Mouse (Mus musculus): ENCODE measurements around the gene Trip12. TPM values are rescaled to one million over a fixed set of nuclear protein-coding genes. Genes with fewer than 3 reads are reported as not detected.

The Trip12 gene
- polyA plus RNA-seq, 1 experiment = 8.7 TPM

DNA sequence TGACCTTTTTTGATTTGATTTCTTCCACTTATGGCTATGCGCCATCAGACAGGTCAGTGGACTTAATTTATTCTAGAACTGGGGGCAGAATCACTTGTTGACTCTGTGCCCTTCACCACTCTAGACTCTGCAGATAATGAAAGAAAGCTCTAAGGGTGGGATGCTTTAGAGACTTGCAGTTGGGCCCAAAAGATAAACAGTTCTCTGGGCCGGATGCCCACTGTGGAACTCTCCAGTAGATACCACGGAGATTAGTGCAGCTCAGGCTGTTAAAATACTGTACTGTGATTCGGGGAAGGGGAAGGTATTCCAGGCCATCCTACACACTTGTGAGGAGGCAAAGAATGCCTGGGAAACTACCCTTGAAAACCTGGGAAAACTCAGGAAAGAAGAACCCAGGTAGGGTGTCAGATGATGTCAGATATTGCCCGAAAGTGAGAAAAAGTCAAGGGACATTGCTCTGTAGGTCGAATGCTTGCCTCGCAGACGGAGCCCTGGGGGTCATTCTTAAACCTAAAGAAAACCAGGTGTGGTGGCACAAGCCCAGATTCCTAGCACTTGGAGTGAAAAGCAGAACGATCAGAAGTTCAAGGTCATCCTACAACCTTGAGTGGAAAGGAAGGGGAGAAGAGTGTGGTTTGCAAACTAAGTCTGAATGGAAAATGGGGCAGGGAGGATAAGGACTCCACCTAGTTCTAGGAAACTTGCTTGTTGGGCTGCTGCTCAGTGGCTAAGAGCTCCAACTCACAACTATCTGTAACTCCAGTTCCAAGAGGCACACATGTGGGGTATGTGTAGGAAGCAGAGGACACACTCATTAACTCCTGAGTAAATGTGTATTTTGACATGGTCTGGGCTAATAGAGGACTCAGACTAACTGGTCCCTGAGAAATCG, 20.3 kb upstream of the Trip12 start:
- no peaks in the 10 kb centered on the region for H3K27me3 ChIP-seq (ENCODE audit: control insufficient read depth, insufficient read depth, low read length)
- no peak overlapping the region for H3K4me3 ChIP-seq (ENCODE audit: low read depth, low read length)
- TF ChIP-seq POLR2A (IDR thresholded peaks at IDR 0.05; ENCODE audit: low read depth, low read length) (no peak), CTCF (IDR thresholded peaks at IDR 0.05; ENCODE audit: extremely low read depth, insufficient read length, insufficient replicate concordance, low read depth, low read length) (no peak)
- H3K4me1 ChIP-seq (ENCODE audit: control insufficient read depth, insufficient read depth, insufficient read length, low read length) = no peaks in the 10 kb centered on the region
- H3K36me3 ChIP-seq (ENCODE audit: control insufficient read depth, insufficient read depth, low read length) = no peaks in the 10 kb centered on the region
- no peak overlapping the region for H3K27ac ChIP-seq (ENCODE audit: insufficient read depth, low read depth, low read length)
- 72% methylated on average over 10 of the region's 10 CpGs for WGBS

DNA sequence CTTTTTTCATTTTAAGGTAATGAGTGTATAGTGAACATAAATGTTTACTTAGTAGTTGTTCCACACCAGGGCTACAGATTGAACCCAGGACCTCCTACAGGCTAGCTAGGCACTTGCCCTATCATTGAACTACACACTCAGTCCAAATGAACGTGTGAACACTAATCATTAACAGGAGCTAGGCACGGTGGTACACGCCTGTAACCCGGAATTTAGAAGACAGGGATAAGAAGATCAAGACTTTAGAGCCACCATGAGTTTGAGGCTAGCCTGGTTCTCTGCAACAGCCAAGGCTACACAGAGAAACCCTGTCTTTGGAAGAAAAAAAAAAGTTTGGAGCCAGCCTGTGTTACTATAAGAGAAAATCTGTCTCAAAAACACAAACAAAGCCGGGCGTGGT, 19.3 kb upstream of the Trip12 start:
- 73% methylated on average over 6 of the region's 6 CpGs for WGBS
- H3K27ac ChIP-seq (ENCODE audit: insufficient read depth, low read depth, low read length) = no peak overlapping the region
- H3K4me1 ChIP-seq (ENCODE audit: control insufficient read depth, insufficient read depth, insufficient read length, low read length) = no peaks in the 10 kb centered on the region
- no peaks in the 10 kb centered on the region for H3K36me3 ChIP-seq (ENCODE audit: control insufficient read depth, insufficient read depth, low read length)
- no peaks in the 10 kb centered on the region for H3K27me3 ChIP-seq (ENCODE audit: control insufficient read depth, insufficient read depth, low read length)
- no peak for TF ChIP-seq POLR2A (IDR thresholded peaks at IDR 0.05; ENCODE audit: low read depth, low read length)
- TF ChIP-seq CTCF (IDR thresholded peaks at IDR 0.05; ENCODE audit: extremely low read depth, insufficient read length, insufficient replicate concordance, low read depth, low read length) = no peak
- no peak overlapping the region for H3K4me3 ChIP-seq (ENCODE audit: low read depth, low read length)

DNA sequence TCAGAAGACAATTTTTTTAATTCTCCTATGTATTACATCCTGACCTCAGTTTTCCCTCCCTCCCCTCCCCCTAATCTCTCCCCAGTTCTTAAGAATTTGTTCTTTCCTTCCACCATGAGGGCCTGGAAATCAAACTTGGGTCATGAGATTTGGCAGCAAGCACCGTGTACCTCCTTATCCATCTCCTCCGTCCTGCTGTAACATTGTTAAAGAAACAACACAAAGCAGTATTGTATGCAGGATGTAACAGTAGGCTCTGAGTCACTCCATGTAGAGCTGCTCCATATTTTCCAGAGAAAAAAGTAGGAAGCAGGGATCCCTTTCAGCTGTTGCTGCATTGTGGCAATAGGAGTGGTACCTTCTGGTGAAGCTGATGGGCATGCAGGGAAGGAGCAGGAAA, 15.4 kb upstream of the Trip12 start:
- Histone ChIP-seq H3K4me1 (ENCODE audit: control insufficient read depth, insufficient read depth, insufficient read length, low read length) (no peaks in the 10 kb centered on the region), H3K36me3 (ENCODE audit: control insufficient read depth, insufficient read depth, low read length) (no peaks in the 10 kb centered on the region), H3K27me3 (ENCODE audit: control insufficient read depth, insufficient read depth, low read length) (no peaks in the 10 kb centered on the region), H3K4me3 (ENCODE audit: low read depth, low read length) (no peak overlapping the region), H3K27ac (ENCODE audit: insufficient read depth, low read depth, low read length) (no peak overlapping the region)
- TF ChIP-seq POLR2A (IDR thresholded peaks at IDR 0.05; ENCODE audit: low read depth, low read length) (no peak), CTCF (IDR thresholded peaks at IDR 0.05; ENCODE audit: extremely low read depth, insufficient read length, insufficient replicate concordance, low read depth, low read length) (no peak)
- 75% methylated on average over 2 of the region's 2 CpGs for WGBS

DNA sequence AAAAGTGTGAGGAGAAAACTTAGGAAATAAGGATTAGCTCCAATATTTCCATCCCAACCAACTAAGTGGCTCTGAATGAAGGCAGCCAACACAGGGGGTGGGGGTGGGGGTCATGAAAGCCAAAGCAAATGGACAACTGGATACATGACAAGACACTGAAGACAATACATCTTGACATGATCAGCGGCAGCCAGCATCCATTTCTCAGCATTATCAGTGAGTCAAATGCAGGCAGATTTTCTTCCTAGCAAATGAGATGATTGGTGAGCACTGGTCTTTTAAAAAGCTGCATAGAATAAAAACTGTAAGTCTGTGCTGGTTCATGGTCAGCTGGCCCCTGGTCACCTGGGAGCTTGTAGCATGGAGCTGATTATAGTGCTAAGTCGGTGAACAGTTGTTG, 14.7 kb upstream of the Trip12 start:
- H3K27me3 ChIP-seq (ENCODE audit: control insufficient read depth, insufficient read depth, low read length) = no peaks in the 10 kb centered on the region
- no peak overlapping the region for H3K4me3 ChIP-seq (ENCODE audit: low read depth, low read length)
- H3K36me3 ChIP-seq (ENCODE audit: control insufficient read depth, insufficient read depth, low read length) = no peaks in the 10 kb centered on the region
- no peaks in the 10 kb centered on the region for H3K4me1 ChIP-seq (ENCODE audit: control insufficient read depth, insufficient read depth, insufficient read length, low read length)
- TF ChIP-seq CTCF (IDR thresholded peaks at IDR 0.05; ENCODE audit: extremely low read depth, insufficient read length, insufficient replicate concordance, low read depth, low read length) (no peak), POLR2A (IDR thresholded peaks at IDR 0.05; ENCODE audit: low read depth, low read length) (no peak)
- WGBS = 82% methylated on average over 2 of the region's 2 CpGs
- H3K27ac ChIP-seq (ENCODE audit: insufficient read depth, low read depth, low read length) = no peak overlapping the region

DNA sequence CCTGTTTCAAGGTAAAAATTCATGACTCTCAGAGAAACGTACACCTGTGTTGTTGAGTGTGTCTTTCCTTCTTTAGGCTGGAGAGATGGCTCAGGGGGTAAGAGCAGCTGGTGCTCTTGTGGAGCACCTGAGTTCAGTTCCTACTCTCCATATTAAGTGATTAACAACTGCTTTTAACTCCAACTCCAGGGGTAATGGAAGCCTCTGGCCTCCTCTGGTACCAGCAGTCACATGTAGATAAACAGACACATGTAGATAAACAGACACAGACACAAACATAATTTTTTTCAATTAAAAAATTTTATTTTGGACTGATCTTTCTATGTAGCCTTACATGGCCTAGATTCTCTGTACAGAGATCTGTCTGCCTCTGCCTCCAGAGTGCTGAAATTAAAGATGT, 13.4 kb upstream of the Trip12 start:
- TF ChIP-seq POLR2A (IDR thresholded peaks at IDR 0.05; ENCODE audit: low read depth, low read length) (no peak), CTCF (IDR thresholded peaks at IDR 0.05; ENCODE audit: extremely low read depth, insufficient read length, insufficient replicate concordance, low read depth, low read length) (no peak)
- Histone ChIP-seq H3K4me3 (ENCODE audit: low read depth, low read length) (no peak overlapping the region), H3K27ac (ENCODE audit: insufficient read depth, low read depth, low read length) (no peak overlapping the region), H3K27me3 (ENCODE audit: control insufficient read depth, insufficient read depth, low read length) (no peaks in the 10 kb centered on the region), H3K4me1 (ENCODE audit: control insufficient read depth, insufficient read depth, insufficient read length, low read length) (peaks cover 4% of the 10 kb centered on the region; the same call in 1 of the 2 replicates), H3K36me3 (ENCODE audit: control insufficient read depth, insufficient read depth, low read length) (no peaks in the 10 kb centered on the region)
- WGBS = 86% methylated on average over 1 of the region's 1 CpGs

DNA sequence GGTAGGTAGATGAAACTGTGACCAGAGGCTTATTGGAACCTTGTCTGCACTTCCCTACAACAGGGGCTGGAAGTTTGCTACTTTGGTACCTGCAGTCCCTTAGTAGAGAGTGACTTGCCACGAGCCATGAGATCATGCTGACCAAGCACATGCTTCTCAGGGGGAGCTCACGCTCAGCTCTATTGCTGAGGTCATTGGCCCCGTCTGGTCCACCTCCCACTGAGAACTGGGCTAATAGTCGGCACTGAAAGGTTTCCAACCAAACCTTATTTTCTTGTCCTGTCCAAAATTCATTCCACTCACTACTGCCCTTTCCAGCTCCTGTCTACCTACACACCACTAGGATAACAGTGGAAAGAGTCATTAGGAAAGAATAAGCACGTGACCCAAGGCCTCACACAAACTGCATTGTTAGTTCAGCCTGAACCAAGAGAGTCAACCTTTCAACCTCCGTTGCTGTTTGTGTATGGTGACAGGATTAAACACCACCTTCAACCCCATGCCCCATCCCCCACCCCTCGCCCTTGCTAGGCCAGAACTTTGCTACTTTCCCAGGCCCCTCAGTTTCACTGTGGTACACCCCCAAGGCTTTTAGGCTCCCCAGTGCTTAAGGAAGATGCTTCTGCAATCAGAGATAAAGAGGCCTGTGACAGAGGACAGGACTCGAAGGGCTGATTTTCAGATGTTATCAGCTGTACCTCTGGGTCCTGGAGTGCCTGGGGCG, 11.4 kb upstream of the Trip12 start:
- peaks cover 5% of the 10 kb centered on the region; the same call in 1 of the 2 replicates for H3K4me1 ChIP-seq (ENCODE audit: control insufficient read depth, insufficient read depth, insufficient read length, low read length)
- no peak overlapping the region for H3K27ac ChIP-seq (ENCODE audit: insufficient read depth, low read depth, low read length)
- TF ChIP-seq CTCF (IDR thresholded peaks at IDR 0.05; ENCODE audit: extremely low read depth, insufficient read length, insufficient replicate concordance, low read depth, low read length) = no peak
- no peak for TF ChIP-seq POLR2A (IDR thresholded peaks at IDR 0.05; ENCODE audit: low read depth, low read length)
- 58% methylated on average over 9 of the region's 9 CpGs for WGBS
- no peak overlapping the region for H3K4me3 ChIP-seq (ENCODE audit: low read depth, low read length)
- no peaks in the 10 kb centered on the region for H3K36me3 ChIP-seq (ENCODE audit: control insufficient read depth, insufficient read depth, low read length)
- no peaks in the 10 kb centered on the region for H3K27me3 ChIP-seq (ENCODE audit: control insufficient read depth, insufficient read depth, low read length)

DNA sequence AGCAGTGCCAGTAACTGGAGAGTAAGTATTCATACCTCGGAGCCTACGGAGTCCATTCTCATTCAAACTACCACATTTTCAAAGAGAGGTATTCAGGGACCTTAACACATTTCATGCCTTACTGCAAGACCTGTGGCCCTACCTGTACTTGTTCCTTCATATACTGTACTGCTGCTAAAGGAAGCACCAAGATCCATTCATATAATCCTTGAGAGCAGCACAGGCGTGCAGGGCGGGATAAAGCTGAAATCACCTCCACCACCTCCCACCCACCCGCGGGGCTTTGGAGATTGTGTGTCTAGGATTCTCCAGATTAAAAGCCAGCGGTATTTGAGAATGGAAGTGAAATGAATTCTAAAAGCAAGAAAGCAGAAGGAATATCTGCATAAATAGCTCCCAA, 10.2 kb upstream of the Trip12 start:
- Histone ChIP-seq H3K27ac (ENCODE audit: insufficient read depth, low read depth, low read length) (no peak overlapping the region), H3K4me1 (ENCODE audit: control insufficient read depth, insufficient read depth, insufficient read length, low read length) (peaks cover 5% of the 10 kb centered on the region; the same call in 1 of the 2 replicates), H3K4me3 (ENCODE audit: low read depth, low read length) (no peak overlapping the region), H3K36me3 (ENCODE audit: control insufficient read depth, insufficient read depth, low read length) (no peaks in the 10 kb centered on the region), H3K27me3 (ENCODE audit: control insufficient read depth, insufficient read depth, low read length) (no peaks in the 10 kb centered on the region)
- WGBS = 95% methylated on average over 7 of the region's 7 CpGs
- TF ChIP-seq POLR2A (IDR thresholded peaks at IDR 0.05; ENCODE audit: low read depth, low read length) (no peak), CTCF (IDR thresholded peaks at IDR 0.05; ENCODE audit: extremely low read depth, insufficient read length, insufficient replicate concordance, low read depth, low read length) (no peak)

All from small intestine, adult 2 months (tissue).